Mouse (Mus musculus) liver (tissue): Measurements from ENCODE around the gene Lrrc4c.

ENCODE experiments used
- DNase-seq: peaks from one replicate; pipeline ENCODE4 v3.0.0-alpha.2; 2020; ENCODE audit warnings: mixed read lengths

The Lrrc4c gene

GRCm38 (mm10) chr2:97641661-97642060 is 1323.7 kb downstream of the Lrrc4c start:
- no peak for DNase-seq

DNA sequence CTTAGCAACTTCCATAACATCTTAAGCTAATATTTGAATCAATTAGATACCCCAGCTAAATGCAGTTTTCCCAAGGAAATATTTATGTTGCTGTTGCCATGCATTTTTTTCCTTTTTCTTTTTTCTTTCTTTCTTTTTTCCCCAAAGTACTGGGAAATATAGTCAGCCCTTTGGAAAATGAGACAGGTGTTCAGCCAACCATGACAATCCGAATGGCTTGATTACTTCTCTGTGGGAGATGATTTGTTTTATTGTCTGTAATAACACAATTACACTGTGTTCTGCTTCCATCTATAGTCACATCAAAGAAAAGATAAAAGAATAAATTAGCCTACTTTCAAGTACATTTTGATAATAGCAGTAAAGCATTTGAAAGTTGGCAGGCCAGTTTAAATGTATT is 1334.7 kb downstream of the Lrrc4c start:
- no peak for DNase-seq
